Mouse (Mus musculus): ENCODE measurements around the gene Efcab11. TPM values are rescaled to one million over a fixed set of nuclear protein-coding genes. Genes with fewer than 3 reads are reported as not detected.

Efcab11 gene
- polyA plus RNA-seq, 1 experiment from 2014 or later: 13.1 TPM

DNA sequence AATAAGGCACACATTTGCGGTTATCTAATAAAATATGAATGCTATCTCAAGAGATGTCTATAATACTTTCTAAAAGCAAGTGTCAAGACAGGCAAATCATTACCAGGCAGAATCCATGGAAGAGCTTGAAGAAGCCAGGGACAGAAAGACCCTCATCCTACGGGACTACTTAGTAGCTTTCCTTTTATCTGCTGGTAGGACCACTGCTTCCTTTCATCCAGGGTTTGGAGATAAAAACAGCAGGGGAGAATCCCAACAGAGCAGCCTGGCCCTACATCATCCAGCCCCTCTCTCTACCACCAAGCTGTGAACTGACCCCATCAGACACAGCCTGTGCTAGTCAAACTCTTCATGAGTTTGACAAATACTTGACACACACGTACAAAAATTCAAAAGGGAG is 103.8 kb downstream of the Efcab11 start:
- Histone ChIP-seq H3K4me3 (ENCODE audit: low read depth, low read length) (no peak overlapping the region), H3K4me1 (ENCODE audit: control insufficient read depth, insufficient read depth, low read length) (peaks cover 7% of the 10 kb centered on the region), H3K27me3 (ENCODE audit: control insufficient read depth, insufficient read depth, low read length) (no peaks in the 10 kb centered on the region), H3K9ac (ENCODE audit: low read depth, low read length) (no peak overlapping the region), H3K9me3 (replicated peaks; ENCODE audit: control insufficient read depth, low read length) (no peaks in the 10 kb centered on the region), H3K4me2 (no peak overlapping the region), H3K27ac (ENCODE audit: low read depth, low read length) (no peak overlapping the region), H3K36me3 (ENCODE audit: control insufficient read depth, insufficient read depth, low read length) (no peaks in the 10 kb centered on the region)
- WGBS (ENCODE audit: insufficient replicate concordance): 71% methylated on average over 3 of the region's 3 CpGs
- ATAC-seq (replicated peaks; ENCODE audit: insufficient number of reproducible peaks, low FRiP score, low TSS enrichment): no peak

DNA sequence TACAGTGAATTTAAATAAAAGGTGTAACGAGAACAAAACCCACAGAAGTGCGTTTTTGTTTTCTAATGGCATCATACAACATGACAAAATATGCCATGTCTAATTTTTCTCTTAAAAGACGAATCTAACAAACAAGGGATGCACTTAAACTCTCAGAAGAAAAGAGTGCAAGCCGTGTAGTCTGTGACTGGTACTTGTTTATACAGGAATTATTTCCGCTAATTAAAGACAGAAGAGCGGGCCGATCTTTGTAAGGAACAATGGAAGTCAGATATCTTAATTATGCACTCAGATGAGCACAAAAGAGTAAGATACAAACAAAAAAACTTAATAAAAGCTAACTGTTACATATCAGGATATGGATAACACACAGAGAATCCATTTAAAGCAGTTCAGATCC is 104.3 kb downstream of the Efcab11 start:
- Histone ChIP-seq H3K27me3 (ENCODE audit: control insufficient read depth, insufficient read depth, low read length) (no peaks in the 10 kb centered on the region), H3K9me3 (replicated peaks; ENCODE audit: control insufficient read depth, low read length) (no peaks in the 10 kb centered on the region), H3K4me3 (ENCODE audit: low read depth, low read length) (no peak overlapping the region), H3K27ac (ENCODE audit: low read depth, low read length) (no peak overlapping the region), H3K36me3 (ENCODE audit: control insufficient read depth, insufficient read depth, low read length) (no peaks in the 10 kb centered on the region), H3K4me2 (no peak overlapping the region), H3K9ac (ENCODE audit: low read depth, low read length) (no peak overlapping the region), H3K4me1 (ENCODE audit: control insufficient read depth, insufficient read depth, low read length) (peaks cover 7% of the 10 kb centered on the region)
- 80% methylated on average over 7 of the region's 7 CpGs for WGBS (ENCODE audit: insufficient replicate concordance)
- no peak for ATAC-seq (replicated peaks; ENCODE audit: insufficient number of reproducible peaks, low FRiP score, low TSS enrichment)

DNA sequence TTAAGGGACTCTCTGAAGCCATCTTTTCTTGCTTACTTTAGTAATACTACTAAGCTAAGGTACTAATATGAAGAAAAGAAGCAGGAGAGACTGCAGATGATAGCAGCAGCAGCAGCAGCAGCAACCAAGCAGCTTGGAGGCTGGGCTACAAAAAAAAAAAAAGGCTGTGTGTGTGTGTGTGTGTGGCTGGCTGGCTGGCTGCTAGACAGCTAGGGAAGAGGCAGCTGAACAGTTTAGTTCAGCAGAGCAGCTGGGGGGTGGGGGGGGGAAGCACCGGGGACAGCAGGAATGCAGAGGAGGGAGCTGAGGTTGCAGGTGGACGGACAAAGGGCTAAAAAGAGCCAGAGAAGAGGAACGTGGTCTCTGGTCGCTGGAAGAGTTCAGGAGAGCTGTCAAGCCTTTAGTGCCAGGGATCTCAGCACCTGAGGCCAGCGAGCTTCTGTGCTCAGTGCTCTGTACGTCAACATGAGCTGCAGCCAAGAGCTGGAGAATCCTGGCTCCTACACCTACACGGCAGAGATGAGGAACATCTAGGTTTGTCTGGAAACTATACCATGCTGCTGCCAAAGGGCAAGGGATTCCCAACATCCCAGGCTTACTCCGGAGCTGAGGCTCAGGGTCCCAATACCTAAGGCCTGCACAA is 107.6 kb downstream of the Efcab11 start:
- 48% methylated on average over 8 of the region's 8 CpGs for WGBS (ENCODE audit: insufficient replicate concordance)
- ATAC-seq (replicated peaks; ENCODE audit: insufficient number of reproducible peaks, low FRiP score, low TSS enrichment): no peak
- Histone ChIP-seq H3K27me3 (ENCODE audit: control insufficient read depth, insufficient read depth, low read length) (no peaks in the 10 kb centered on the region), H3K36me3 (ENCODE audit: control insufficient read depth, insufficient read depth, low read length) (no peaks in the 10 kb centered on the region), H3K4me2 (no peak overlapping the region), H3K4me3 (ENCODE audit: low read depth, low read length) (no peak overlapping the region), H3K9me3 (replicated peaks; ENCODE audit: control insufficient read depth, low read length) (no peaks in the 10 kb centered on the region), H3K9ac (ENCODE audit: low read depth, low read length) (peak overlapping the region; percentile 28; the same call in 1 of the 2 replicates), H3K4me1 (ENCODE audit: control insufficient read depth, insufficient read depth, low read length) (peaks cover 4% of the 10 kb centered on the region; the same call in 1 of the 2 replicates), H3K27ac (ENCODE audit: low read depth, low read length) (no peak overlapping the region)

DNA sequence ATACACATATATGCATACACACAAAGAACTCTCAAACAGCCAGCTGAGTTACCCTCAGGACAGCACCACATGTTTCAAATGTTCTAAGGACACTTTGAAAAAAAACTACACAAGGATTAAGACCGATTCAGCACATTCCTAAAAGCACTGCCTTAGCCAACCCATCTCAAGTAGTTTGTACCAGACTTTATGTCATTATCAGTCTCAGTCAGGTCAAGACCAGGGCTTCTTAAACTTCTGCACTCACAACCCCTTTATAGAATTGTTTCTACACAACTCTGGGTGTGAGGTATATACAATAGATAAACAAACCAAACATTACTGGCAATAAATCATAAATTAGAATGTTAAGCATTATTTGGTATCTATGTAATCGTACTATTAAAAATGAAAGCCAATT is 109.4 kb downstream of the Efcab11 start:
- 77% methylated on average over 2 of the region's 2 CpGs for WGBS (ENCODE audit: insufficient replicate concordance)
- Histone ChIP-seq H3K4me2 (no peak overlapping the region), H3K4me3 (ENCODE audit: low read depth, low read length) (no peak overlapping the region), H3K36me3 (ENCODE audit: control insufficient read depth, insufficient read depth, low read length) (no peaks in the 10 kb centered on the region), H3K27ac (ENCODE audit: low read depth, low read length) (no peak overlapping the region), H3K27me3 (ENCODE audit: control insufficient read depth, insufficient read depth, low read length) (no peaks in the 10 kb centered on the region), H3K9me3 (replicated peaks; ENCODE audit: control insufficient read depth, low read length) (no peaks in the 10 kb centered on the region), H3K4me1 (ENCODE audit: control insufficient read depth, insufficient read depth, low read length) (peaks cover 4% of the 10 kb centered on the region; the same call in 1 of the 2 replicates), H3K9ac (ENCODE audit: low read depth, low read length) (no peak overlapping the region)
- ATAC-seq (replicated peaks; ENCODE audit: insufficient number of reproducible peaks, low FRiP score, low TSS enrichment): no peak

DNA sequence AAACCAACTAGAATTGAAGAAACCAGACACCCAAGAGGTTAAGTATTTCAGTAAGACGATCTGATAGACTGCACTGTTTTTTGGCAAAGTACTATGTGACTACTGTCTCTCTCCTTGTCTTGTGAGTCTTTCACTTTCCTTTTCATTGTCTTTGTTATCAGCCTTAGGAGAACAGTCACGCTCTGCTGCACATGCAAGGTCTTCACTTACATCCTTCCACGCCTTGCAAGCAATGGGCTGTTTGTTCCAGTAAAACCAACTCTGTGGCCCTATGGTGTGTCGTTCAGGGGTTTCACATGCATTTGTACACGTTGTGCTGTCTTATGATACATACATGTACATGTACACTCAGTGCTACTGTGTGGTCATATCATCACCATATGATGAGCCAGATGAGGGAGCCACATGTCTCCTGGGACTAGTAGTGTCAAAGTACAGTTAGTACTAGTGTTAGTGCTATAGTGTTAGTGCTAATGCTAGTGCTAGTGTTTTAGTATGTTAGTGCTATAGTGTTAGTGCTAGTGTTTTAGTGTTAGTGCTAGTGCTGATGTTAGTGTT is 110.5 kb downstream of the Efcab11 start:
- no peak overlapping the region for H3K4me3 ChIP-seq (ENCODE audit: low read depth, low read length)
- no peaks in the 10 kb centered on the region for H3K27me3 ChIP-seq (ENCODE audit: control insufficient read depth, insufficient read depth, low read length)
- H3K36me3 ChIP-seq (ENCODE audit: control insufficient read depth, insufficient read depth, low read length): no peaks in the 10 kb centered on the region
- peaks cover 4% of the 10 kb centered on the region; the same call in 1 of the 2 replicates for H3K4me1 ChIP-seq (ENCODE audit: control insufficient read depth, insufficient read depth, low read length)
- no peak for ATAC-seq (replicated peaks; ENCODE audit: insufficient number of reproducible peaks, low FRiP score, low TSS enrichment)
- no peaks in the 10 kb centered on the region for H3K9me3 ChIP-seq (replicated peaks; ENCODE audit: control insufficient read depth, low read length)
- no peak overlapping the region for H3K9ac ChIP-seq (ENCODE audit: low read depth, low read length)
- no peak overlapping the region for H3K27ac ChIP-seq (ENCODE audit: low read depth, low read length)
- no peak overlapping the region for H3K4me2 ChIP-seq
- WGBS (ENCODE audit: insufficient replicate concordance): 76% methylated on average over 5 of the region's 5 CpGs

DNA sequence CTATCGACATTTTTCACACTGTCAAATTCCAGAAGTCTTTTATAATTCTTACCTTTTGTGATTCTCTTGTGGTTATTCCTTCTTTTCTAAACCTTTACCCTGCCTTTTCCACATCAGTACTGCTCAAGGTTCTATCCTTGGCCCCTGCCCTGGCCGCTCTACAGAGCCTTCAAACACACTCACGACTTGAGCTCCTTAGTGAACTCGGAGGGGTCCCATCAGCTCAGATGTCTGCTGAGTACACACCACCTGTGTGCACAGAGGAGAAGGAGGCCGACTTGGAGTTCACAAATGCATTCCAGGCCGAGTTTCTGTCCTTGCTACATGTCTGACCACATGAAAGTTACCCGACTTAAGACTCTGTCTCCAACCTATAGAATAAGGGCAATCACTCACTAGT is 113.2 kb downstream of the Efcab11 start:
- no peaks in the 10 kb centered on the region for H3K27me3 ChIP-seq (ENCODE audit: control insufficient read depth, insufficient read depth, low read length)
- no peak for ATAC-seq (replicated peaks; ENCODE audit: insufficient number of reproducible peaks, low FRiP score, low TSS enrichment)
- H3K36me3 ChIP-seq (ENCODE audit: control insufficient read depth, insufficient read depth, low read length): no peaks in the 10 kb centered on the region
- H3K9me3 ChIP-seq (replicated peaks; ENCODE audit: control insufficient read depth, low read length): no peaks in the 10 kb centered on the region
- H3K27ac ChIP-seq (ENCODE audit: low read depth, low read length): no peak overlapping the region
- H3K4me3 ChIP-seq (ENCODE audit: low read depth, low read length): no peak overlapping the region
- H3K4me1 ChIP-seq (ENCODE audit: control insufficient read depth, insufficient read depth, low read length): no peaks in the 10 kb centered on the region
- 76% methylated on average over 7 of the region's 7 CpGs for WGBS (ENCODE audit: insufficient replicate concordance)
- no peak overlapping the region for H3K4me2 ChIP-seq
- no peak overlapping the region for H3K9ac ChIP-seq (ENCODE audit: low read depth, low read length)

DNA sequence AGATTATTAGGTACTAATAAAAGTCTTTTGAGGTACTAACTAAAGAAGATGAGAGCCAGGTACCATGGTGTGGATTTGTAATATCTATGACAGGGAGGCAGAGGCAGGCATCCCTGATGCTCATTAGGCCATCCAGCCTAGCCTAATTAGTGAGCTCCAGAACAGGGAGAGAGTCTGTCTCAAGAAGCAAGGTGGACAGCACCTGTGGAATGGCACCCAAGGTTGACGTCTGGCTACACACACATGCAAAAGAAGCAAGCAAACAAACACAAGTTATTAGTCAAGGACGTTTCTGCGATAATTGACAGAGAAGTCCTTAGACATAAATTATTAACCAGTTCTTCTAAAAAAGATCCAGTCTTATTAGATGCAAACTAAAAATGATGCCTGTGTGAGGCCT is 114.6 kb downstream of the Efcab11 start:
- WGBS (ENCODE audit: insufficient replicate concordance): 93% methylated on average over 3 of the region's 3 CpGs
- H3K36me3 ChIP-seq (ENCODE audit: control insufficient read depth, insufficient read depth, low read length): no peaks in the 10 kb centered on the region
- H3K4me3 ChIP-seq (ENCODE audit: low read depth, low read length): no peak overlapping the region
- ATAC-seq (replicated peaks; ENCODE audit: insufficient number of reproducible peaks, low FRiP score, low TSS enrichment): no peak
- H3K4me2 ChIP-seq: no peak overlapping the region
- no peaks in the 10 kb centered on the region for H3K4me1 ChIP-seq (ENCODE audit: control insufficient read depth, insufficient read depth, low read length)
- no peak overlapping the region for H3K9ac ChIP-seq (ENCODE audit: low read depth, low read length)
- H3K9me3 ChIP-seq (replicated peaks; ENCODE audit: control insufficient read depth, low read length): no peaks in the 10 kb centered on the region
- no peaks in the 10 kb centered on the region for H3K27me3 ChIP-seq (ENCODE audit: control insufficient read depth, insufficient read depth, low read length)
- no peak overlapping the region for H3K27ac ChIP-seq (ENCODE audit: low read depth, low read length)

DNA sequence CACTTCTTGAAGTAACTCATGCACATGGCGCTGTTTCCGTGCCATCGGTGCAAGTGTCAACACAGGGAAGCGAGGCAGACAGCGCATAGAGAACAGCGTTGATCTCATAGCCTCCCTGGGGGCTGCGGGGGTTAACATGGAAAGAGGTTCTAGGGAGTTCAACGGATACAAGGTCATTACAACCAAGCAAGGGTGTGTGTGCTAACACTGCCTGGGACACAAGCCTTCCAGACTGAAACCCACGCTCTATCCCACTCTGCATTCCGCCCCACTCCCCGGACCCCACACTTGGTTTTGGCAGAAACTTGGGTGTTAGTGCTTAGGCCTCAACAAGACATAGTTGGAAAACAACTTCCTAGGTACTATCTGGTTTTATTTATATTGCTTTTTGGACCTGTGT is 116.5 kb downstream of the Efcab11 start:
- H3K4me1 ChIP-seq (ENCODE audit: control insufficient read depth, insufficient read depth, low read length): no peaks in the 10 kb centered on the region

DNA sequence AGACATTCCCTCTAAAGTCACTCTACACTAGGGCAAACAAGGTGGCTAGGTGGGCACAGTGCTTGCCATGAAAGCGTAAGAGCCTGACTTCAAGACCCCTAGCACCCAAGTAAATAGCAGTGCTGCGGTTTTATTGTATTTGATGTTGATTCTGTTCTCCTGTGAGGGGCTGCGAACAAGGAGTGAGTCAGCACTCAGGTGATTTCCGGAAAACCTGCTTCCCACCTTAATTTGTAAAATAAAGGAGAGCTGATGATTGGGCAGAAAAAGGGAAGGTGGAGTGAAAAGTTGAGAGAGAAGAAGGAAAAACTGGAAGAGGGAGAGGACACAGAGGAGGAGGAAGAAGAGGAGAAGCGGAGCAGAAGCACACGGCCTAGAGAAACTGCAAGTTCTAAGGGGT is 118.3 kb downstream of the Efcab11 start:
- H3K36me3 ChIP-seq (ENCODE audit: control insufficient read depth, insufficient read depth, low read length): no peaks in the 10 kb centered on the region
- no peaks in the 10 kb centered on the region for H3K27me3 ChIP-seq (ENCODE audit: control insufficient read depth, insufficient read depth, low read length)
- H3K4me1 ChIP-seq (ENCODE audit: control insufficient read depth, insufficient read depth, low read length): no peaks in the 10 kb centered on the region
- no peak overlapping the region for H3K27ac ChIP-seq (ENCODE audit: low read depth, low read length)
- H3K9ac ChIP-seq (ENCODE audit: low read depth, low read length): no peak overlapping the region
- H3K4me2 ChIP-seq: no peak overlapping the region
- H3K4me3 ChIP-seq (ENCODE audit: low read depth, low read length): no peak overlapping the region
- H3K9me3 ChIP-seq (replicated peaks; ENCODE audit: control insufficient read depth, low read length): no peaks in the 10 kb centered on the region
- ATAC-seq (replicated peaks; ENCODE audit: insufficient number of reproducible peaks, low FRiP score, low TSS enrichment): no peak
- 79% methylated on average over 6 of the region's 6 CpGs for WGBS (ENCODE audit: insufficient replicate concordance)

More for the DNA sequence above, 116.5 kb downstream of the Efcab11 start:
- Histone ChIP-seq H3K9me3 (replicated peaks; ENCODE audit: control insufficient read depth, low read length) (no peaks in the 10 kb centered on the region), H3K4me3 (ENCODE audit: low read depth, low read length) (no peak overlapping the region), H3K9ac (ENCODE audit: low read depth, low read length) (no peak overlapping the region), H3K27me3 (ENCODE audit: control insufficient read depth, insufficient read depth, low read length) (no peaks in the 10 kb centered on the region), H3K27ac (ENCODE audit: low read depth, low read length) (no peak overlapping the region), H3K36me3 (ENCODE audit: control insufficient read depth, insufficient read depth, low read length) (no peaks in the 10 kb centered on the region), H3K4me2 (no peak overlapping the region)
- WGBS (ENCODE audit: insufficient replicate concordance): 88% methylated on average over 11 of the region's 11 CpGs
- ATAC-seq (replicated peaks; ENCODE audit: insufficient number of reproducible peaks, low FRiP score, low TSS enrichment): no peak

All from heart, embryonic 11.5 days (tissue).